Mouse (Mus musculus) heart, adult 2 months (tissue): ENCODE data around the gene Odf3l2. TPM values are rescaled to one million over a fixed set of nuclear protein-coding genes. Genes with fewer than 3 reads are reported as not detected.

ENCODE experiments used
- DNase-seq, 2 experiments: peaks; one replicate each; pipeline ENCODE4 v3.0.0; 2021
- H3K27ac ChIP-seq: fragments of 200-600 bp; 2 replicates; pipeline ENCODE4 v1.8.1; 2022
- H3K27me3 ChIP-seq: fragments of 200-500 bp; 2 replicates; pipeline ENCODE4 v1.6.1; 2012; ENCODE audit warnings: mild to moderate bottlenecking, low read length, inconsistent platforms, mixed read lengths; ENCODE audit not compliant: control insufficient read depth, insufficient read depth
- H3K36me3 ChIP-seq: fragments of 200-500 bp; 2 replicates; pipeline ENCODE4 v1.6.1; 2012; ENCODE audit warnings: low read length, inconsistent platforms; ENCODE audit not compliant: control insufficient read depth, insufficient read depth
- H3K4me1 ChIP-seq: fragments of 200-500 bp; 2 replicates; pipeline ENCODE4 v1.6.1; 2011; ENCODE audit warnings: low read length; ENCODE audit not compliant: control insufficient read depth, insufficient read depth
- H3K4me3 ChIP-seq: fragments of 200-600 bp; 2 replicates; pipeline ENCODE4 v1.8.1; 2022
- H3K79me2 ChIP-seq: fragments of 200-500 bp; replicated peaks from 2 replicates; pipeline ENCODE4 v1.6.1; 2012; ENCODE audit warnings: mild to moderate bottlenecking, inconsistent platforms, low read length, moderate library complexity, mixed read lengths; ENCODE audit not compliant: control insufficient read depth, insufficient read depth
- H3K9ac ChIP-seq: fragments of 200-500 bp; 2 replicates; pipeline ENCODE4 v1.6.1; 2012; ENCODE audit warnings: low read depth, mild to moderate bottlenecking, control low read depth, inconsistent platforms, low read length, mixed read lengths
- CTCF ChIP-seq: fragments of 200-600 bp; IDR thresholded peaks from 2 replicates; pipeline ENCODE4 v1.8.1; 2022; ENCODE audit warnings: antibody characterized with exemption, mild to moderate bottlenecking, moderate library complexity
- EP300 ChIP-seq: fragments of 200-500 bp; IDR thresholded peaks from 2 replicates; pipeline ENCODE4 v1.6.1; 2011; ENCODE audit warnings: low read depth, low read length, control low read depth; ENCODE audit not compliant: insufficient read depth
- POLR2A ChIP-seq: fragments of 200-500 bp; IDR thresholded peaks from 2 replicates; pipeline ENCODE4 v1.6.1; 2011; ENCODE audit warnings: mild to moderate bottlenecking, low read depth, low read length, control low read depth; ENCODE audit not compliant: insufficient read depth
- WGBS: fragments of 180-500 bp; shearing (Covaris S2); methylation state at CpG from one replicate; pipeline ENCODE4 v1.1.7; 2018; 5-methylcytosine and 5-hydroxymethylcytosine counted together
- intact Hi-C: fragments of 180-260 bp; cut with DNase I; formaldehyde crosslinking; loops from one replicate; pipeline ENCODE4 v1.15.1; 2025
- polyA plus RNA-seq: library from polyadenylated mRNA; depleted of rRNA; stranded (reverse); fragments of >200 nt; gene quantifications from 2 replicates; pipeline ENCODE4 v1.2.3, GENCODE M21; 2012
- total RNA-seq, 2 experiments: library from RNA; stranded (reverse); gene quantifications; 2 replicates each; pipeline ENCODE4 v1.2.3; 2021

Odf3l2 gene
- total and polyA plus RNA-seq, 3 experiments = not detected

GRCm38 (mm10) chr10:79687513-79687912 is 42.0 kb upstream of the Odf3l2 start:
- intact Hi-C loops = no loop called here
- Histone ChIP-seq H3K36me3 (peaks cover 16% of the 10 kb centered on the region), H3K9ac (no peak overlapping the region), H3K27ac (peak overlapping the region; percentile 87), H3K79me2 (peaks cover 4% of the 10 kb centered on the region; the same call in 1 of the 2 replicates), H3K4me1 (peaks cover 22% of the 10 kb centered on the region), H3K27me3 (no peaks in the 10 kb centered on the region), H3K4me3 (no peak overlapping the region)
- DNase-seq = no peak
- 91% methylated on average over 6 of the region's 6 CpGs for WGBS
- TF ChIP-seq EP300 = no peak
- TF ChIP-seq CTCF = no peak
- TF ChIP-seq POLR2A = no peak

- Histone ChIP-seq H3K79me2 (peaks cover 4% of the 10 kb centered on the region; the same call in 1 of the 2 replicates), H3K27me3 (no peaks in the 10 kb centered on the region), H3K9ac (peak overlapping the region; percentile 37; the same call in 1 of the 2 replicates), H3K27ac (peak overlapping the region; percentile 87), H3K36me3 (peaks cover 16% of the 10 kb centered on the region), H3K4me3 (no peak overlapping the region), H3K4me1 (peaks cover 22% of the 10 kb centered on the region)
- DNase-seq = peak in 1 of 2 experiments; percentile 70
- TF ChIP-seq POLR2A = peak; percentile 50
- TF ChIP-seq CTCF = no peak
- TF ChIP-seq EP300 = 0 out of 2 replicates have a peak, but pooled peaks have one; percentile 40
- intact Hi-C loops = no loop called here
- WGBS = 64% methylated on average over 1 of the region's 1 CpGs
Observed at GRCm38 (mm10) chr10:79686691-79687090, 41.2 kb upstream of the Odf3l2 start.

- TF ChIP-seq POLR2A (no peak), CTCF (no peak), EP300 (no peak)
- no peak for DNase-seq
- 74% methylated on average over 2 of the region's 2 CpGs for WGBS
- intact Hi-C loops = no loop called here
- Histone ChIP-seq H3K27me3 (no peaks in the 10 kb centered on the region), H3K4me1 (peaks cover 22% of the 10 kb centered on the region), H3K36me3 (peaks cover 16% of the 10 kb centered on the region), H3K27ac (peak overlapping the region; percentile 87), H3K4me3 (no peak overlapping the region), H3K9ac (0 out of 2 replicates have a peak overlapping the region, but pooled peaks have one; percentile 37), H3K79me2 (peaks cover 4% of the 10 kb centered on the region; the same call in 1 of the 2 replicates)
Observed at GRCm38 (mm10) chr10:79686219-79686618, 40.7 kb upstream of the Odf3l2 start.

DNA sequence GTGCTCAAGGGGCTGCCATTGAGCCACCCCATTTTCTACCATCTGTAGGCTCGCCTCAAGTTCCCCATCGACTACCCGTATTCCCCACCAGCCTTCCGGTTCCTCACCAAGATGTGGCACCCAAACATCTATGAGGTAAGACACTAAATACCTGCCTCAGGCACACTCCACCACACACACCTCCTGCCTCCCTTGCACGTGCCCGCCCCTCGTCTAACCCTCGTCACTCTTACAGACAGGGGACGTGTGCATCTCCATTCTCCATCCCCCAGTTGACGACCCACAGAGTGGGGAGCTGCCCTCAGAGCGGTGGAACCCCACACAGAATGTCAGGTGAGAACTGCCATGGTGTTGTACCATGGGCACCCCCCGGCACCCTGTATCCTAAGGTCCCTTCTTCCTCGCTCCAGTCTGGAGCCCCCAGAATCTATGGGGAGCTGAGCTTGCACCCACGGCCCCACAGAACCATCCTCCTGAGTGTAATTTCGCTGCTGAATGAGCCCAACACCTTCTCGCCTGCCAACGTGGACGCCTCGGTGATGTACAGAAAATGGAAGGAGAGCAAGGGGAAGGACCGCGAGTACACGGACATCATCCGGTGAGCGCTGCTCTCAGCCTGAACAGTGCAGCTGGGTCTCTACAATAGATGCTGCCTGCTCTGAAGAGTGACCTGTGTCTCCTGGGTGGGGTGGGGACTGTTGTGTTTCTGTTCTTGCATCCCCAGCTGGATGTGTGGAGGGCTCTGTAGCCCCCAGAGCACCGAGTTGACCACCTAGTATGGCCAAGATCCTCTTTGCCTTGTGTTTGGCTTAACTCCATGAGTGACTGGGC is 39.4 kb upstream of the Odf3l2 start:
- WGBS = 89% methylated on average over 25 of the region's 25 CpGs
- H3K4me1 ChIP-seq = peaks cover 25% of the 10 kb centered on the region

DNA sequence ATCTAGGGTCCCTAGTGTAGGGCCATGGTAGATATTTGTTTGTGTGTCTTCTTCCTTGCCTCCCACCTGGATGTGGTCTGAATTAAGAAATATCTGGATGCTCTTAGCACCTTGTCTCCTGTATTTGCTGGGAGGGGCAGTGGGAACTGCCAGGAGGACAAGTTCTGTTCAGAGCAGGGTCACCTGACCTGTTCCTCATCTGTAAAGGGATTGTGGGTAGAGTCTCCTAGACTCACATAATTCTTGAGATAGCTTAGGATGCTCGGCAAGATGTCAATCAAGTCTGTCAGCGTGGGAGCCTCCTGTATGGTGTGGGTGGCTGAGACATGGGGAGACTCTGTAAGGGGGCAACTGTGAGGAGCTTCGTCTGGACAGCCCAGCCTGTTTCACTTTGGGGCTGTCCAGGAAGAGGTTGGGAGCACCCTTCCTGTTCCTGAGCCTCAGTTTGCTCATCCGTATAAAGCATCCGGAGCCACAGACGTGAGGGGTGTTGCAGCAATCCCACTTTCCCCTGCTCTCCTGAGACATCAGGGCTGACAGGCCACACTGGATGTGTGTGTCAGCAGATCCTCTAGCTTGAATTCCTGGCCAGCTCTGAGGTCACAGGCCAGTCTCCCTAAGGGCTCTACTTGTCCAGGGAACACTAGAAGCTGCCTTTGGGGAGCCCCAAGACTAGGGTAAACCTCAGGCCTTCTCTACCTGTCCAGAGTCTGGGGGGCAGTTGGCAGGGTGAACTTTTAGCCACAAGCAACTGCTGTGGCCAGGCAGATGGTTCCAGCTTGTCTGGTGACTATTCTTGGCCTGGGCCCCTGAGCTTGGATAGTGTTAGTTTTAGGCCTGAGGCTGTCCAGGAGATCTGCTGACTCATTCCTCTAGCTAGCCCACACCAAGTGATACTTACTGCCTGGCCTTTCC is 38.4 kb upstream of the Odf3l2 start:
- DNase-seq = peak; percentile 68 to 81
- intact Hi-C loops = no loop called here
- Histone ChIP-seq H3K4me3 (peak overlapping the region; percentile 87), H3K9ac (peak overlapping the region; percentile 82), H3K27ac (peak overlapping the region; percentile 87), H3K79me2 (peaks cover 4% of the 10 kb centered on the region; the same call in 1 of the 2 replicates), H3K36me3 (peaks cover 16% of the 10 kb centered on the region), H3K4me1 (peaks cover 25% of the 10 kb centered on the region), H3K27me3 (no peaks in the 10 kb centered on the region)
- TF ChIP-seq CTCF = no peak
- peak; percentile 30; the same call in 1 of the 2 replicates for TF ChIP-seq POLR2A
- peak; percentile 87 for TF ChIP-seq EP300
- 17% methylated on average over 6 of the region's 6 CpGs for WGBS

More for the DNA sequence above, 39.4 kb upstream of the Odf3l2 start:
- TF ChIP-seq POLR2A (no peak), CTCF (no peak), EP300 (no peak)
- peak overlapping the region; percentile 0 for H3K9ac ChIP-seq
- H3K79me2 ChIP-seq = peaks cover 4% of the 10 kb centered on the region; the same call in 1 of the 2 replicates
- no peak overlapping the region for H3K4me3 ChIP-seq
- no peaks in the 10 kb centered on the region for H3K27me3 ChIP-seq
- peaks cover 16% of the 10 kb centered on the region for H3K36me3 ChIP-seq
- intact Hi-C loops = no loop called here
- no peak for DNase-seq
- peak overlapping the region; percentile 87 for H3K27ac ChIP-seq
